Mouse (Mus musculus) kidney, adult 11 months (tissue): Measurements from ENCODE around the gene Apba1.

ENCODE experiments used
- DNase-seq: peaks from one replicate; pipeline ENCODE4 v3.0.0; 2022

Apba1 gene

GRCm38 (mm10) chr19:23980598-23980997, 221.9 kb downstream of the Apba1 start:
- no peak for DNase-seq

- DNase-seq = no peak
Measured at GRCm38 (mm10) chr19:23984186-23984585, 225.5 kb downstream of the Apba1 start.

DNA sequence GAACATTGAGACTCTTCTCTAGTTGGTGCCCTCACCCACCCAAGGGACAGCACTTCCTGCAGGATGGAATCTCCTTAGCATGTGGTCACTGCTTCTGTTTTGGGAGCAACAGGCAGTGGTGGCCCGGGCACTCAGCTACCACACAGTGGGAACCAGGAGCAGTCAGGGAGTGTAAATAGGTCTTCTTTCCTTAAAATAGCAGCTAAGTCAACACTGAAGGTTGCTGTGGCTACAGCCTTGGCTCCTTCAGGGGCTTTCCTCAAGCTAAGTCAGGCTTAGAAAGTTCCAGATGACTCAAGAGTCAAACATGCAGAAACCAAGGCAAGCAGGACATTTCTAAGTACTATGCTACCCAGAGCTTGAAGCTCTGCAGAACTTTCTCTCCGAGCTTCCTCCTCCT, 228.6 kb downstream of the Apba1 start:
- DNase-seq = no peak

DNA sequence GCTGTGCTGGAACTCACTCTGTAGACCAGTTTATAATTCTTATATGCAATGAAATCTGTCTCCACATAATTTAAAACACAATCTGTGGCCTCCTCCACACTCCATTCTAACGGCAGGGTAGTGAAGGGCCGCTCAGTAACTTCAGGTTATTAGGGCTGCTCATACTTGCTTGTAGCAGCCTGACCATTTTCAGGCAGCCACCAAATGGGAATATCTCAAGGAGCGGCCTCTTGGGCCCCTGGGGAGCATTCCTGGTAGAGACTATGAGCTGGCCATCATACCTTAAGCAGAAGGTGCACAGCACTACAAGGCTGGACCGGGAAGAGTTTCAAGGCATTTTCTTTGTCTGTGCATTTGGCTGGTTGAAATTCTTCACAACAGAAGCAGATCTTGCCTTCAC, 229.5 kb downstream of the Apba1 start:
- no peak for DNase-seq

DNA sequence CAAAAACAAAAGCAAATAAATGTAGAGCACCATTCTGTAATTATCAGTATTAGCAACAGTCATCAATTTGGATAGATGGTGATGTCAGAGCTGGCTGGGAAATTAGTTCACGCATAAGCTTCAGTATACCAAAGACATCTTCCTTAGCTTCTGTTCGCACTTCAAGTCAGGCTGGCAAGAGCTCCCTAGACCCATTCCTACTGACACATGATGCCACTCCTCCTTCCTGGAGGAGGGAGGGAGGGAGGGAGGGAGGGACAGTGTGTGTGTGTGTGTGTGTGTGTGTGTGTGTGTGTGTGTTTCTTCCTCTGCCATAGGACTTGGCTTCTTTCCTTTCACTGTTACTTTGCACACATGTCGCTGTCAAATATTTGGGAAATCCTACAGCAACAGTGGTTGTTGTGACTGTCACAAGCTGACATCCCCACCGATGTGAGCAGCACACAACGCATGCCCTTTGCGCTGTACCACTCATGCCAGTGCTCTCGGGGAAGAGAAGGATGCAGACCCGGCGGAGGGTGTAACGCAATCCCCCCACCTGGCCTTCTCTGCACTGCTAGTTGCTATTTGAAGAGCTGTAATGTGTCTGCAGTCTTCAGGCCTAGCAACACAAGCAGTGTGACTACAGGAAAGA, 237.2 kb downstream of the Apba1 start:
- DNase-seq = no peak
